Mouse (Mus musculus) c-Kit-positive CD71-negative TER-119-negative erythroid progenitor cells, embryonic 14.5 days (primary cell): Measurements from ENCODE around the gene Nudt9.

ENCODE experiments used
- DNase-seq: peaks from one replicate; pipeline ENCODE4 v3.0.0-alpha.2; 2013; ENCODE audit warnings: low read depth

Gene Nudt9

GRCm38 (mm10) chr5:104077508-104077907 is 31.4 kb downstream of the Nudt9 start, which contains the start of gene Gm17660:
TSS of gene Gm17660 (minus strand) at chr5:104077608.
- no peak for DNase-seq

GRCm38 (mm10) chr5:104080736-104081135 is 34.6 kb downstream of the Nudt9 start:
- DNase-seq = no peak

- DNase-seq = no peak
These were observed 39.3 kb downstream of the Nudt9 start for GRCm38 (mm10) chr5:104085366-104085765.

- no peak for DNase-seq
These were observed 43.6 kb downstream of the Nudt9 start for GRCm38 (mm10) chr5:104089751-104090150.

- DNase-seq = no peak
These were observed 49.4 kb downstream of the Nudt9 start for GRCm38 (mm10) chr5:104095416-104096077.

- DNase-seq = no peak
These were observed 50.2 kb downstream of the Nudt9 start for GRCm38 (mm10) chr5:104096078-104096938.

- no peak for DNase-seq
These were observed 55.8 kb downstream of the Nudt9 start for GRCm38 (mm10) chr5:104101678-104102531.

GRCm38 (mm10) chr5:104103171-104103570 is 57.1 kb downstream of the Nudt9 start:
- DNase-seq = no peak

- DNase-seq = no peak
These were observed 58.0 kb downstream of the Nudt9 start for GRCm38 (mm10) chr5:104104111-104104510.

- no peak for DNase-seq
These were observed 62.2 kb downstream of the Nudt9 start for GRCm38 (mm10) chr5:104108127-104108875.

- DNase-seq = peak; percentile 14
These were observed 62.8 kb downstream of the Nudt9 start for GRCm38 (mm10) chr5:104108879-104109369.

- DNase-seq = no peak
These were observed 63.4 kb downstream of the Nudt9 start for GRCm38 (mm10) chr5:104109516-104109915.

GRCm38 (mm10) chr5:104110171-104110920 is 64.2 kb downstream of the Nudt9 start:
- DNase-seq = no peak

GRCm38 (mm10) chr5:104112016-104112415 is 65.9 kb downstream of the Nudt9 start:
- no peak for DNase-seq

- DNase-seq = no peak
These were observed 66.4 kb downstream of the Nudt9 start for GRCm38 (mm10) chr5:104112511-104112910.

- no peak for DNase-seq
These were observed 67.5 kb downstream of the Nudt9 start, which contains the start of gene Sparcl1 for GRCm38 (mm10) chr5:104113491-104114172. TSS of gene Sparcl1 (minus strand) at chr5:104113733.
